Mouse (Mus musculus) heart, postnatal 0 days (tissue): ENCODE data around the gene Usp39.

Experiments used
- CTCF ChIP-seq: IDR thresholded peaks from 2 replicates; pipeline ENCODE4 v1.5.1; 2016; ENCODE audit warnings: antibody characterized with exemption, control low read depth, low read depth
- EP300 ChIP-seq: IDR thresholded peaks from 2 replicates; pipeline ENCODE4 v1.6.1; 2016; ENCODE audit warnings: antibody characterized with exemption, low read depth

GRCm38 (mm10) chr6:72356001-72356532 lies 11.1 kb upstream of the Usp39 start:
- TF ChIP-seq CTCF = no peak
- TF ChIP-seq EP300 = no peak
